Mouse (Mus musculus): Measurements from ENCODE around the gene Gpr155.

- TF ChIP-seq CTCF (IDR thresholded peaks at IDR 0.05; ENCODE audit: low read depth, low read length) (no peak), POLR2A (IDR thresholded peaks at IDR 0.05; ENCODE audit: borderline replicate concordance, low read depth, low read length) (no peak)
These were observed 18.1 kb upstream of the Gpr155 start for GRCm38 (mm10) chr2:73404442-73404841.

All from bone marrow macrophage, adult 2 months (primary cell).